Mouse (Mus musculus) lung, embryonic 16.5 days (tissue): ENCODE measurements around the gene Wdr82. TPM values are rescaled to one million over a fixed set of nuclear protein-coding genes. Genes with fewer than 3 reads are reported as not detected.

Experiments
- ATAC-seq: fragments of 200-750 bp; cut with Nextera tagmentation; 2 replicates; pipeline ENCODE4 v1.8.0; 2017; ENCODE audit warnings: low read depth, mild to moderate bottlenecking, moderate library complexity
- H3K27ac ChIP-seq: fragments of 300-500 bp; sonication (generic); 2 replicates; pipeline ENCODE4 v1.5.1; 2014; ENCODE audit warnings: mild to moderate bottlenecking, control low read depth, low read length
- H3K27me3 ChIP-seq: fragments of 300-500 bp; sonication (generic); 2 replicates; pipeline ENCODE4 v1.6.1; 2014; ENCODE audit warnings: low read depth, low read length, mixed read lengths; ENCODE audit not compliant: control insufficient read depth, insufficient read depth
- H3K36me3 ChIP-seq: fragments of 300-500 bp; sonication (generic); 2 replicates; pipeline ENCODE4 v1.6.1; 2014; ENCODE audit warnings: low read length; ENCODE audit not compliant: control insufficient read depth, insufficient read depth
- H3K4me1 ChIP-seq: fragments of 300-500 bp; sonication (generic); replicated peaks from 2 replicates; pipeline ENCODE4 v1.6.1; 2014; ENCODE audit warnings: low read length, mixed read lengths; ENCODE audit not compliant: control insufficient read depth, insufficient read depth
- H3K4me2 ChIP-seq: fragments of 300-500 bp; sonication (generic); 2 replicates; pipeline ENCODE4 v1.6.1; 2014; ENCODE audit warnings: low read depth, low read length, control low read depth
- H3K4me3 ChIP-seq: fragments of 300-500 bp; sonication (generic); 2 replicates; pipeline ENCODE4 v1.5.1; 2014; ENCODE audit warnings: mild to moderate bottlenecking, low read length, control low read depth
- H3K9ac ChIP-seq: fragments of 300-500 bp; sonication (generic); 2 replicates; pipeline ENCODE4 v1.6.1; 2014; ENCODE audit warnings: low read length, control low read depth
- H3K9me3 ChIP-seq: fragments of 300-500 bp; sonication (generic); 2 replicates; pipeline ENCODE4 v1.6.1; 2016; ENCODE audit warnings: low read length; ENCODE audit not compliant: control insufficient read depth
- WGBS: fragments of 180-500 bp; shearing (Covaris S2); extraction: QIAGEN DNeasy Blood & Tissue Kit; methylation state at CpG from one replicate; pipeline ENCODE4 v1.1.7; 2014; 5-methylcytosine and 5-hydroxymethylcytosine counted together
- polyA plus RNA-seq: library from polyadenylated mRNA; unstranded; fragments of >200 nt; fragmentation: Nextera tagmentation; extraction: Ambion mirVana; gene quantifications from 2 replicates; pipeline ENCODE4 v1.2.1, GENCODE M21; 2015

Wdr82 gene
- polyA plus RNA-seq, 1 experiment from 2014 or later = 17.5 TPM

- no peak overlapping the region for H3K9ac ChIP-seq
- ATAC-seq = no peak
- 73% methylated on average over 2 of the region's 2 CpGs for WGBS
- no peak overlapping the region for H3K27ac ChIP-seq
- H3K36me3 ChIP-seq = no peaks in the 10 kb centered on the region
- 0 out of 2 replicates have a peak, but pooled peaks cover 2% of the 10 kb centered on the region for H3K4me1 ChIP-seq
- no peaks in the 10 kb centered on the region for H3K9me3 ChIP-seq
- no peak overlapping the region for H3K4me3 ChIP-seq
- H3K27me3 ChIP-seq = peaks cover 35% of the 10 kb centered on the region
- H3K4me2 ChIP-seq = no peak overlapping the region
These were observed 25.1 kb upstream of the Wdr82 start for GRCm38 (mm10) chr9:106145582-106145981.

DNA sequence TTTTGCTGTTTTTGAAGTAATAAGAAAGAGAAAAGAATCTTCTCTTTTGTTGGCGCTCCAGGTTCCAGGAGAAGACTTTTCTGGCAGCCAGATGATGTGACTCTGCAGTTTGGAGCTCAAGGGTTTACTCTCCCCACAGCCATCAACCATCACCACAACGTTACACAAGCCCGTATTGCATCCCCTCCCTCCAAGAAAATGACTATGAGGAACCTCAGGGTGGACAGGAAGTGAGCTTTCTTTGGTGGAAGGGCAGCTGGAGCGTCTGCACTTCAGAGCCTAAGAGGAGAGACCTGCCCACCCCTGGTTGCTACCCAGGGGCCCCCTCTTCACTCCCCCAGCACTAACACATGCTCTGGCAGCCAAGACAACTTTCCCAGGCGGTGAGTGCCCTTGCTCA is 23.4 kb upstream of the Wdr82 start:
- Histone ChIP-seq H3K4me3 (no peak overlapping the region), H3K4me2 (no peak overlapping the region), H3K4me1 (0 out of 2 replicates have a peak, but pooled peaks cover 2% of the 10 kb centered on the region), H3K27me3 (peaks cover 37% of the 10 kb centered on the region), H3K27ac (no peak overlapping the region), H3K36me3 (no peaks in the 10 kb centered on the region), H3K9me3 (no peaks in the 10 kb centered on the region), H3K9ac (no peak overlapping the region)
- 23% methylated on average over 5 of the region's 5 CpGs for WGBS
- ATAC-seq = no peak

DNA sequence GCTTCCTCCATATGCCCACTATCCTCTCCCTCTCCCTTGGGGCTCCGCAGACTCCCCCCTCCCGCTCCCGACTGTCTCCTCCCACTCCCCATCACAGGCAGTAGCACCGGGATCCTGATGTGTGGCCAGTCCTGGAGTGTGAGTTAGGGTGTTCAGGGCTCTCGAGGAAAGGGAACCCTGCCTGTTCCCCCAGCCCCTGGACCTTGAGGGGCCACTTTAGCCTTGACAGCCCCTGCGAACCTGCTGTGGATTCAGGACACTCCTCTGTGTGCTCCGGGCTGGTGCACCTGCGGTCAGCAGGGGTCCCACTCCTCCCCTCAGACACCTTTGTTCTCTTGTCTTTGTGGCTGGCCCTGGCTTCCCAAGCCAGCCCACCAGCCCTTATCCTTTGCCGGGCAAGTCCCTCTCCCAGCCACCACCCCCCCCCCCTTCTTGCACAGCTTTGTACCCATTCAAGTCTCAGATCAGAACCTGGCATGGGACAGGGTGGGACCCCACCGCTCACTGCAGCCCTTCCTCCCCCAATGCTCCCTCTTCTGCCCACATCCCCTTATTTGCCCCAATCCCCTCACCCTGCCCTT is 22.8 kb upstream of the Wdr82 start:
- H3K9me3 ChIP-seq = no peaks in the 10 kb centered on the region
- H3K4me1 ChIP-seq = 0 out of 2 replicates have a peak, but pooled peaks cover 2% of the 10 kb centered on the region
- H3K27me3 ChIP-seq = peaks cover 37% of the 10 kb centered on the region
- no peaks in the 10 kb centered on the region for H3K36me3 ChIP-seq
- WGBS = 2% methylated on average over 10 of the region's 10 CpGs
- peak; percentile 16; the same call in 1 of the 2 replicates for ATAC-seq
- H3K4me3 ChIP-seq = peak overlapping the region; percentile 29
- H3K4me2 ChIP-seq = peak overlapping the region; percentile 49
- H3K9ac ChIP-seq = no peak overlapping the region
- no peak overlapping the region for H3K27ac ChIP-seq

DNA sequence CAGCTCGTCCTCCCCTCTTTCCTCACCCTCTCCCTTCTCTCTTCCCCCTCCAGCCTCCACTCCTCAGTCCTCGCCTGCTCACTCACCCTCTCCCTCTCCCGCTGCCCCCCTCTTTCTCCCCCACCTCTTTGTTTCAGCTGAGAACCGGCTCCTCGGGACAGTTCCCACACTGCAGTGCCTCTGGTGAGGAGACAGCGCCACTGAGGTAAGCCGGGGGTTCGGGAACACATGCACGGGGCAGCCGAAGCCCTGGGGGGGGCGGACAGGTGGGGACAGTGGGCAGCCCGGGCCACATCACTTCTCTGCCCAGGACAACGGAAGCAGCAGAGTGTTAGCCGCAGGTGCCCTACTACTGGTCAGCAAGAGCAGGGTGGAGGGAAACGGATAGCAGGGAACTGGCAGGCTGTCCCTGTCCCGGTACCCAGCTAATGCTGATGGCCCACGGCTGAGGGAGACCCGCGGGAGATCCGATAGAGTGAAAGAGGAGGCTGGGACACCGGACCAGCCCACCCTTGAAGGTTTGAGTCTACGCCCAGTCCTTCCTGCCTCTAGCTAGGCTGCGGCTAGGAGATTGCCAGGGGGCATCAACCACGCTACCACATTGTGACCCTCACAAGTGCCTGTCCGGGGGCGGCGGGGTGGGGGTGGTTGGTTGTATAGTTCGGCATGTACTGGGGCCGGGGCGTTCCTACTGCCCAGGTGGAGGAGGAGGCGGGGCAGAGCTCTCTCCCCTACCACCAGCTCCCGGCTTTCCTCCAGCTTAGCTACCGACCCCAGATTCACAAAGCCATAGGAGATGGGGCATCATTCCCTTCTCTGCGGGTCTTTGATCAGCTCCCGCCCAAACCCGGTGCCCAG is 22.0 kb upstream of the Wdr82 start:
- no peaks in the 10 kb centered on the region for H3K9me3 ChIP-seq
- H3K27ac ChIP-seq = no peak overlapping the region
- ATAC-seq = peak; percentile 59
- H3K4me2 ChIP-seq = peak overlapping the region; percentile 49
- 2% methylated on average over 36 of the region's 36 CpGs for WGBS
- peak overlapping the region; percentile 38 for H3K9ac ChIP-seq
- no peaks in the 10 kb centered on the region for H3K36me3 ChIP-seq
- peaks cover 37% of the 10 kb centered on the region for H3K27me3 ChIP-seq
- peak overlapping the region; percentile 29 for H3K4me3 ChIP-seq
- H3K4me1 ChIP-seq = 0 out of 2 replicates have a peak, but pooled peaks cover 2% of the 10 kb centered on the region

DNA sequence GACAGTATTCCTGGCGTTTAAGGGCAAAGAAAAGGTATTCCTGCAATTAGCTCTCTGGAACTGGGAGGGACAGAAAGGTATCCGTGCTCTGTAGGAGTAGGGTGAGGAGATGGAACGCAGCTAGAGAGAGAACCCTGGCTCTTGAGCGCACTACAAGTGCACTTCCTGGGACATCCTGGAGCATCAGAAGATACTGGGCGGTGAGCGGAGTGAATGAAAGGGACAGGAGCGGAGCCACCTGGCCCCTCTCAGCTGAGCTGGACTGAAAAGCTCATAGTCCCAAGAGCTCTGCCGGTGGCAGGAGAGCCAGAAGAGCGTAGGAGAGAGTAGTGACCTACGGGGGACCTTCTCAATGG is 21.4 kb upstream of the Wdr82 start:
- no peaks in the 10 kb centered on the region for H3K9me3 ChIP-seq
- H3K4me3 ChIP-seq = peak overlapping the region; percentile 29
- 0 out of 2 replicates have a peak, but pooled peaks cover 2% of the 10 kb centered on the region for H3K4me1 ChIP-seq
- H3K27me3 ChIP-seq = peaks cover 37% of the 10 kb centered on the region
- H3K4me2 ChIP-seq = peak overlapping the region; percentile 49
- no peaks in the 10 kb centered on the region for H3K36me3 ChIP-seq
- no peak overlapping the region for H3K27ac ChIP-seq
- ATAC-seq = no peak
- WGBS = 19% methylated on average over 10 of the region's 10 CpGs
- H3K9ac ChIP-seq = no peak overlapping the region

GRCm38 (mm10) chr9:106154106-106154505 is 16.6 kb upstream of the Wdr82 start:
- ATAC-seq = no peak
- Histone ChIP-seq H3K27ac (no peak overlapping the region), H3K27me3 (peaks cover 17% of the 10 kb centered on the region), H3K4me1 (no peaks in the 10 kb centered on the region), H3K36me3 (no peaks in the 10 kb centered on the region), H3K9ac (no peak overlapping the region), H3K4me3 (no peak overlapping the region), H3K9me3 (no peaks in the 10 kb centered on the region), H3K4me2 (no peak overlapping the region)
- WGBS = 81% methylated on average over 9 of the region's 9 CpGs

GRCm38 (mm10) chr9:106156419-106156818 is 14.3 kb upstream of the Wdr82 start:
- Histone ChIP-seq H3K9me3 (no peaks in the 10 kb centered on the region), H3K36me3 (no peaks in the 10 kb centered on the region), H3K4me3 (no peak overlapping the region), H3K4me1 (0 out of 2 replicates have a peak, but pooled peaks cover 3% of the 10 kb centered on the region), H3K27me3 (no peaks in the 10 kb centered on the region), H3K27ac (no peak overlapping the region), H3K4me2 (no peak overlapping the region), H3K9ac (no peak overlapping the region)
- no peak for ATAC-seq
- WGBS = 43% methylated on average over 5 of the region's 5 CpGs

DNA sequence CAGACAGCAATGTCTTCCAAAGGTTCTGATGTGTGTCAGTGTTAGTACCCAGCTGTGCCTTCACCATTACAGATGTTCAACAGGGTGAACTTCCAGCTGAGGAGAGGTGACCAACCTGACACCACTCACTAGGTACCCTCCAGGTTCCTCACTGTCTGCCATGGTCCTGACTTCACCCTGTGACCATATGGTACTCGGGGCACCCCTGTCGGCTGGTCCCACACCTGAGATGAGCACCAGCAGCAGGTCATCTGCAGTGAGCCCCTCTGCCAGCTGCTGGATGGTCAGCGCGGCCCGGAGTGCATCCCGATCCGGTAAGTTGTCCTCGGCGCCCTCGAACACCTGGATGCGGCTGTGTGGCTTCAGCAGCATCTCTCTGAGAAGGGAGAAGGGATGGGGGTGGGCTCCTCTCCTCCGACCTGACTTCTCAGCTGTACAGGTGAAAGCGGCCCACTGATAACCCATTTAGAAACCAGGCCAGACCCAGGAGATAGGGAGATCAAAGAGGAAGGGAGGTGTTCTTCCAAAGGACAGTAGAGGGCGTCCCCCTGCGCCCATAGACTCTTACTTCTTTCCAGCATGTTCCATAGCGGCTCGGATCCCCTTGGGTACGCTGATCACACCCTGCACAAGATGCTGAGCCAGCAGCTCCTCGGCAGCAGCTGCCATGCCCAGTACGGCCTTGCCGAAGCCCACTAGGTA is 13.7 kb upstream of the Wdr82 start:
- Histone ChIP-seq H3K36me3 (no peaks in the 10 kb centered on the region), H3K9ac (no peak overlapping the region), H3K4me3 (no peak overlapping the region), H3K27ac (no peak overlapping the region), H3K9me3 (no peaks in the 10 kb centered on the region), H3K4me2 (no peak overlapping the region), H3K27me3 (no peaks in the 10 kb centered on the region), H3K4me1 (0 out of 2 replicates have a peak, but pooled peaks cover 3% of the 10 kb centered on the region)
- WGBS = 77% methylated on average over 21 of the region's 21 CpGs
- ATAC-seq = no peak

- H3K27me3 ChIP-seq = no peaks in the 10 kb centered on the region
- no peak overlapping the region for H3K4me2 ChIP-seq
- 85% methylated on average over 10 of the region's 10 CpGs for WGBS
- 0 out of 2 replicates have a peak, but pooled peaks cover 3% of the 10 kb centered on the region for H3K4me1 ChIP-seq
- no peak overlapping the region for H3K9ac ChIP-seq
- H3K4me3 ChIP-seq = no peak overlapping the region
- H3K36me3 ChIP-seq = no peaks in the 10 kb centered on the region
- H3K27ac ChIP-seq = no peak overlapping the region
- no peaks in the 10 kb centered on the region for H3K9me3 ChIP-seq
- ATAC-seq = no peak
These were observed 13.2 kb upstream of the Wdr82 start for GRCm38 (mm10) chr9:106157623-106157925.
